Mouse (Mus musculus) lung, adult 2 months (tissue): Measurements from ENCODE around the gene Sspo.

Experiments used
- CTCF ChIP-seq: fragments of 200-500 bp; IDR thresholded peaks from 2 replicates; pipeline ENCODE4 v1.5.1; 2011; ENCODE audit warnings: mild to moderate bottlenecking, low read length, control low read depth; ENCODE audit not compliant: insufficient read depth
- POLR2A ChIP-seq: fragments of 200-500 bp; IDR thresholded peaks from 2 replicates; pipeline ENCODE4 v1.6.1; 2011; ENCODE audit warnings: low read depth, mild to moderate bottlenecking, control low read depth, low read length, borderline replicate concordance; ENCODE audit errors: extremely low read depth

DNA sequence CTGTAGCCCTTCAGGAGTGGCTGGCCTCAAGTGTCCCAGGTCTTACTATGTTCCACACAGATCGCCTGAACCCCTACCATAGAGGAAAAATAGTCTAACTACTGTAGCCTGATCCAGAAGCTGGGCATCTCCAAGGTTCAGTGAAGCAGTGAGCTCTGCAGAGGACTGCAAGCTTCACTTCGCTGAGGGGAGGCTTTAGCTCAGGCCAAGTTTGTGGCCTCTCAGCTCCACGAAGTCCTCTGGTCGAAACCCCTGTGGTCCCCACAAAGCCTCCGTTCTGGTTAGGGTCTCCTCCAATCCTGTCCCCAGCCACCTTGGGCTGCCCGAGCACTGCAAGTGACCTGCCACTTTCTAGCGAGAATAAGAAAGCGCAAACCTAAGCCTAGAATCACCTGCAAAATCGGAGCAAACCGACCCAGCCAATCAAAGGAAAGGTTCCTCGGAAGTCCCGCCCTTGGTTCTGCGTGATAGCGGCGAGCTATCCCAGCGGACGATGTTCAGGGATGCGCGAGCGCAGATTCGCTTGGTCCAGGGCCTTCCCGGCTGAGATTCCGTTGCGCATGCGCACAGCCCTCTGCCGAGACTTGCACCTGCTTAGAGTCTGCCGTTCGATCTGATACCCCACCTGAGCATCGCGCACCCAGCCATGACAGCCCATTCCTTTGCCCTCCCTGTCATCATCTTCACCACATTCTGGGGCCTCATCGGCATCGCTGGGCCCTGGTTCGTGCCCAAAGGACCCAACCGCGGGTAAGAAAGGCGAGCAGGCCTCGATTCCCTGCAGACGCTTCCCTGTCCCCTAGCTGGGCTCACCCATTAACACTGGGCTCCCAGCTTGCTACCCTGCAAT lies 89.3 kb downstream of the Sspo start, which contains the start of gene Atp6v0e2:
- TF ChIP-seq CTCF (no peak), POLR2A (no peak; the same call in 1 of the 2 replicates)
